Comparison of ENCODE assay signal across 8 mouse cellular contexts in genomic region chr1:74304339-74304790, GRCm38 (mm10). TPM values are rescaled to one million over a fixed set of nuclear protein-coding genes. Genes with fewer than 3 reads are reported as not detected.
DNase-seq lines count a peak whose midpoint lies in the region; ATAC-seq and TF ChIP-seq lines count a peak whose summit lies in the region.

No protein-coding gene starts in this region.

- peak overlapping the region; percentile 97 for H3K4me3 ChIP-seq in gastrocnemius, adult 2 months
- peak overlapping the region; percentile 71 for H3K4me3 ChIP-seq in ES-Bruce4 (ENCODE audit: low read depth, low read length)
- H3K4me3 ChIP-seq in hindbrain, embryonic 11.5 days (ENCODE audit: low read depth, low read length): peak overlapping the region; percentile 41

- TF ChIP-seq EP300 in ES-Bruce4 (IDR thresholded peaks at IDR 0.05; ENCODE audit: insufficient read depth, low read depth, low read length): no peak

- no peak for TF ChIP-seq POLR2A in ES-Bruce4 (IDR thresholded peaks at IDR 0.05; ENCODE audit: insufficient read depth, low read length)

- no peaks in the 10 kb centered on the region for H3K36me3 ChIP-seq in ES-Bruce4 (ENCODE audit: control insufficient read depth, insufficient read depth, low read length, poor library complexity, severe bottlenecking)
- H3K36me3 ChIP-seq in hindbrain, embryonic 11.5 days (ENCODE audit: control insufficient read depth, insufficient read depth, low read length): no peaks in the 10 kb centered on the region

- WGBS in hindbrain, embryonic 11.5 days: 9% methylated on average over 12 of the region's 12 CpGs

- intact Hi-C loops in gastrocnemius, adult 2 months (cut with DNase I): no loop called here
- intact Hi-C loops in gastrocnemius, postnatal 14 days (cut with DNase I; ENCODE audit: low total_unique reads): no loop called here
- intact Hi-C loops in left cerebral cortex, postnatal 25 days (cut with DNase I): no loop called here

- DNase-seq in gastrocnemius, adult 2 months: peak; percentile 58
- DNase-seq in gastrocnemius, postnatal 14 days: no peak
- no peak for DNase-seq in hindbrain, embryonic 11.5 days (ENCODE audit: low spot score)
- peak; percentile 34 to 67 for DNase-seq in lung, postnatal 4 days
- no peak for DNase-seq in cerebellum, postnatal 14 days
- DNase-seq in left cerebral cortex, postnatal 25 days (ENCODE audit: low spot score in 2 of 2): no peak
- DNase-seq in ovary, adult 18-20 months (ENCODE audit: low spot score): no peak

- ATAC-seq in hindbrain, embryonic 11.5 days (ENCODE audit: low FRiP score): no peak

- TF ChIP-seq CTCF in gastrocnemius, adult 2 months (IDR thresholded peaks at IDR 0.05): no peak
- TF ChIP-seq CTCF in ES-Bruce4 (IDR thresholded peaks at IDR 0.05; ENCODE audit: low read depth, low read length): no peak

- no peaks in the 10 kb centered on the region for H3K27me3 ChIP-seq in ES-Bruce4 (ENCODE audit: control insufficient read depth, insufficient read depth, low read length, poor library complexity, severe bottlenecking)
- no peaks in the 10 kb centered on the region; the same call in 1 of the 2 replicates for H3K27me3 ChIP-seq in hindbrain, embryonic 11.5 days (ENCODE audit: control insufficient read depth, insufficient read depth, low read length)

- H3K9me3 ChIP-seq in ES-Bruce4 (replicated peaks; ENCODE audit: control insufficient read depth, insufficient read depth, low read length, poor library complexity, severe bottlenecking): no peaks in the 10 kb centered on the region
- H3K9me3 ChIP-seq in hindbrain, embryonic 11.5 days (ENCODE audit: control insufficient read depth, low read length): no peaks in the 10 kb centered on the region

- peak overlapping the region; percentile 88 for H3K4me2 ChIP-seq in hindbrain, embryonic 11.5 days (replicated peaks; ENCODE audit: low read depth, low read length)

- peaks cover 3% of the 10 kb centered on the region for H3K4me1 ChIP-seq in ES-Bruce4 (ENCODE audit: control insufficient read depth, insufficient read depth, low read length)
- no peaks in the 10 kb centered on the region for H3K4me1 ChIP-seq in hindbrain, embryonic 11.5 days (replicated peaks; ENCODE audit: control insufficient read depth, insufficient read depth, low read length)

- peak overlapping the region; percentile 97 for H3K27ac ChIP-seq in gastrocnemius, adult 2 months
- H3K27ac ChIP-seq in ES-Bruce4 (ENCODE audit: insufficient read depth, low read length): peak overlapping the region; percentile 18; the same call in 1 of the 2 replicates
- no peak overlapping the region for H3K27ac ChIP-seq in hindbrain, embryonic 11.5 days (ENCODE audit: low read depth, low read length)

- H3K9ac ChIP-seq in ES-Bruce4 (ENCODE audit: low read depth, poor library complexity, severe bottlenecking): peak overlapping the region; percentile 73
- H3K9ac ChIP-seq in hindbrain, embryonic 11.5 days (ENCODE audit: low read depth, low read length): peak overlapping the region; percentile 54

RNA-seq across cellular contexts. Expression of gene Tmbim1, which starts 1.1 kb away (rescaled TPM):
- total RNA-seq in gastrocnemius, adult 2 months (2021): 10 to 100 TPM; 35.2 to 35.4 TPM
- 10 to 100 TPM; 32.4 to 39.8 TPM for total RNA-seq in gastrocnemius, postnatal 14 days (2021)
- 58.8 and 62.2 TPM in 2 replicates for polyA plus RNA-seq in ES-Bruce4 (2011; ENCODE audit: insufficient read depth, insufficient read length, low read depth, missing spikeins)
- 8.6 and 9.1 TPM in 2 replicates for polyA plus RNA-seq in hindbrain, embryonic 11.5 days (2014; fragmentation: Nextera tagmentation; extraction: Ambion mirVana)
- total RNA-seq in left cerebral cortex, postnatal 25 days (2021): 10 to 100 TPM; 21.8 to 22.9 TPM

RNA-seq across cellular contexts. Expression of gene Pnkd, which starts 19.6 kb away (rescaled TPM):
- 10 to 100 TPM; 45.4 to 70.5 TPM for total RNA-seq in gastrocnemius, adult 2 months (2021)
- 10 to 100 TPM; 59.8 to 72.1 TPM for total RNA-seq in gastrocnemius, postnatal 14 days (2021)
- 40.9 and 43.6 TPM in 2 replicates for polyA plus RNA-seq in ES-Bruce4 (2011; ENCODE audit: insufficient read depth, insufficient read length, low read depth, missing spikeins)
- polyA plus RNA-seq in hindbrain, embryonic 11.5 days (2014; fragmentation: Nextera tagmentation; extraction: Ambion mirVana): 85.4 and 99.4 TPM in 2 replicates
- 100 to 1,000 TPM; 151 to 152 TPM for total RNA-seq in left cerebral cortex, postnatal 25 days (2021)

RNA-seq across cellular contexts. Expression of gene Aamp, which starts 19.8 kb away (rescaled TPM):
- 10 to 100 TPM; 69.4 to 76.1 TPM for total RNA-seq in gastrocnemius, adult 2 months (2021)
- total RNA-seq in gastrocnemius, postnatal 14 days (2021): 10 to 100 TPM; 76.7 to 77.5 TPM
- polyA plus RNA-seq in ES-Bruce4 (2011; ENCODE audit: insufficient read depth, insufficient read length, low read depth, missing spikeins): 96.3 and 103 TPM in 2 replicates
- 189 and 198 TPM in 2 replicates for polyA plus RNA-seq in hindbrain, embryonic 11.5 days (2014; fragmentation: Nextera tagmentation; extraction: Ambion mirVana)
- 100 to 1,000 TPM; 137 to 139 TPM for total RNA-seq in left cerebral cortex, postnatal 25 days (2021)

RNA-seq across cellular contexts. Expression of gene Gpbar1, which starts 26.0 kb away (rescaled TPM):
- total RNA-seq in gastrocnemius, adult 2 months (2021): not detected
- total RNA-seq in gastrocnemius, postnatal 14 days (2021): not detected
- not detected in 2 replicates for polyA plus RNA-seq in ES-Bruce4 (2011; ENCODE audit: insufficient read depth, insufficient read length, low read depth, missing spikeins)
- polyA plus RNA-seq in hindbrain, embryonic 11.5 days (2014; fragmentation: Nextera tagmentation; extraction: Ambion mirVana): 0.32 TPM in 1 of 2 replicates, not detected in the other
- not detected for total RNA-seq in left cerebral cortex, postnatal 25 days (2021)

RNA-seq across cellular contexts. Expression of gene Catip, which starts 57.5 kb away (rescaled TPM):
- total RNA-seq in gastrocnemius, adult 2 months (2021): under 1 TPM in 1 of 2 experiments, not detected in 1; 0.13 TPM
- under 1 TPM; 0.10 to 0.20 TPM for total RNA-seq in gastrocnemius, postnatal 14 days (2021)
- polyA plus RNA-seq in ES-Bruce4 (2011; ENCODE audit: insufficient read depth, insufficient read length, low read depth, missing spikeins): 0.75 TPM in 1 of 2 replicates, not detected in the other
- polyA plus RNA-seq in hindbrain, embryonic 11.5 days (2014; fragmentation: Nextera tagmentation; extraction: Ambion mirVana): 1.1 TPM in 2 replicates
- total RNA-seq in left cerebral cortex, postnatal 25 days (2021): under 1 TPM; 0.55 to 0.80 TPM

Comparison
In these comparisons a context has a peak if more than half of its experiments do, and no peak if none do; other contexts are left out.
1. DNase-seq: peak in gastrocnemius, adult 2 months (single experiment) and lung, postnatal 4 days (2 of 2); none in gastrocnemius, postnatal 14 days (single experiment), hindbrain, embryonic 11.5 days (single experiment), cerebellum, postnatal 14 days (0 of 2), left cerebral cortex, postnatal 25 days (0 of 2) and ovary, adult 18-20 months (single experiment).
2. H3K4me3 ChIP-seq: peak in every context shown above with its lines; median percentile 97 in gastrocnemius, adult 2 months; 71 in ES-Bruce4; 41 in hindbrain, embryonic 11.5 days.